Mouse (Mus musculus) G1E-ER4 (cell line): ENCODE data around the gene Foxn3. TPM values are rescaled to one million over a fixed set of nuclear protein-coding genes. Genes with fewer than 3 reads are reported as not detected.

Experiments
- GATA1 ChIP-seq: IDR thresholded peaks from one replicate; pipeline ENCODE4 v1.8.0; 2012; ENCODE audit warnings: low read length, inconsistent platforms
- polyA plus RNA-seq: library from polyadenylated mRNA; stranded (reverse); fragments of >175 nt; gene quantifications from 2 replicates; pipeline ENCODE4 v1.2.3, GENCODE M21; 2012

The Foxn3 gene
- polyA plus RNA-seq, 1 experiment, result 14.0 TPM

- TF ChIP-seq GATA1, result no peak
Measured at GRCm38 (mm10) chr12:99287081-99287480, 276.3 kb downstream of the Foxn3 start.

GRCm38 (mm10) chr12:99286662-99287061 lies 276.7 kb downstream of the Foxn3 start:
- TF ChIP-seq GATA1, result no peak

- TF ChIP-seq GATA1, result no peak
Measured at GRCm38 (mm10) chr12:99285656-99286055, 277.7 kb downstream of the Foxn3 start.

GRCm38 (mm10) chr12:99285199-99285598 lies 278.2 kb downstream of the Foxn3 start:
- no peak for TF ChIP-seq GATA1

GRCm38 (mm10) chr12:99284419-99285069 lies 278.8 kb downstream of the Foxn3 start:
- TF ChIP-seq GATA1, result no peak

GRCm38 (mm10) chr12:99280826-99281225 lies 282.6 kb downstream of the Foxn3 start:
- TF ChIP-seq GATA1, result no peak

- peak; percentile 45 for TF ChIP-seq GATA1
Measured at GRCm38 (mm10) chr12:99280291-99280690, 283.1 kb downstream of the Foxn3 start.

GRCm38 (mm10) chr12:99279426-99279825 lies 284.0 kb downstream of the Foxn3 start:
- TF ChIP-seq GATA1, result no peak

- TF ChIP-seq GATA1, result peak; percentile 80
Measured at GRCm38 (mm10) chr12:99274589-99274988, 288.8 kb downstream of the Foxn3 start.

- no peak for TF ChIP-seq GATA1
Measured at GRCm38 (mm10) chr12:99269396-99269795, 294.0 kb downstream of the Foxn3 start.

- TF ChIP-seq GATA1, result no peak
Measured at GRCm38 (mm10) chr12:99268954-99269353, 294.4 kb downstream of the Foxn3 start.

- no peak for TF ChIP-seq GATA1
Measured at GRCm38 (mm10) chr12:99267732-99268131, 295.6 kb downstream of the Foxn3 start.

- no peak for TF ChIP-seq GATA1
Measured at GRCm38 (mm10) chr12:99266434-99266833, 296.9 kb downstream of the Foxn3 start.

GRCm38 (mm10) chr12:99265777-99266176 lies 297.6 kb downstream of the Foxn3 start:
- no peak for TF ChIP-seq GATA1

GRCm38 (mm10) chr12:99264386-99264785 lies 299.0 kb downstream of the Foxn3 start:
- no peak for TF ChIP-seq GATA1

GRCm38 (mm10) chr12:99263592-99264335 lies 299.6 kb downstream of the Foxn3 start:
- TF ChIP-seq GATA1, result no peak

- no peak for TF ChIP-seq GATA1
Measured at GRCm38 (mm10) chr12:99262840-99263239, 300.5 kb downstream of the Foxn3 start.
